Mouse (Mus musculus) hindbrain, embryonic 15.5 days (tissue): ENCODE measurements at regions not wholly inside any gene's neighbourhood (a gene's known extent, or its start where the extent isn't known, plus 50 kb on each side); places are given as distances from the start of the nearest gene placed in this dataset.

Experiments
- ATAC-seq: fragments of 200-750 bp; cut with Nextera tagmentation; 2 replicates; pipeline ENCODE4 v1.8.0; 2017; ENCODE audit warnings: low read depth, moderate number of reproducible peaks, moderate TSS enrichment; ENCODE audit not compliant: low FRiP score
- H3K27ac ChIP-seq: fragments of 300-500 bp; sonication (generic); replicated peaks from 2 replicates; pipeline ENCODE4 v1.5.1; 2015; ENCODE audit warnings: mild to moderate bottlenecking, inconsistent platforms
- H3K27me3 ChIP-seq: fragments of 300-500 bp; sonication (generic); 2 replicates; pipeline ENCODE4 v1.6.1; 2015; ENCODE audit warnings: control low read depth, inconsistent platforms
- H3K36me3 ChIP-seq: fragments of 300-500 bp; sonication (generic); 2 replicates; pipeline ENCODE4 v1.6.1; 2015; ENCODE audit warnings: control low read depth, inconsistent platforms
- H3K4me1 ChIP-seq: fragments of 300-500 bp; sonication (generic); replicated peaks from 2 replicates; pipeline ENCODE4 v1.6.1; 2015; ENCODE audit warnings: control low read depth, inconsistent platforms
- H3K4me2 ChIP-seq: fragments of 300-500 bp; sonication (generic); 2 replicates; pipeline ENCODE4 v1.6.1; 2015; ENCODE audit warnings: moderate library complexity, mild to moderate bottlenecking, inconsistent platforms
- H3K4me3 ChIP-seq: fragments of 300-500 bp; sonication (generic); 2 replicates; pipeline ENCODE4 v1.5.1; 2015; ENCODE audit warnings: mild to moderate bottlenecking, inconsistent platforms
- H3K9ac ChIP-seq: fragments of 300-500 bp; sonication (generic); 2 replicates; pipeline ENCODE4 v1.6.1; 2015; ENCODE audit warnings: inconsistent platforms
- H3K9me3 ChIP-seq: fragments of 300-500 bp; sonication (generic); 2 replicates; pipeline ENCODE4 v1.6.1; 2016; ENCODE audit warnings: control low read depth, inconsistent platforms
- WGBS: fragments of 180-500 bp; shearing (Covaris S2); methylation state at CpG from one replicate; pipeline ENCODE4 v1.1.7; 2015; 5-methylcytosine and 5-hydroxymethylcytosine counted together

DNA sequence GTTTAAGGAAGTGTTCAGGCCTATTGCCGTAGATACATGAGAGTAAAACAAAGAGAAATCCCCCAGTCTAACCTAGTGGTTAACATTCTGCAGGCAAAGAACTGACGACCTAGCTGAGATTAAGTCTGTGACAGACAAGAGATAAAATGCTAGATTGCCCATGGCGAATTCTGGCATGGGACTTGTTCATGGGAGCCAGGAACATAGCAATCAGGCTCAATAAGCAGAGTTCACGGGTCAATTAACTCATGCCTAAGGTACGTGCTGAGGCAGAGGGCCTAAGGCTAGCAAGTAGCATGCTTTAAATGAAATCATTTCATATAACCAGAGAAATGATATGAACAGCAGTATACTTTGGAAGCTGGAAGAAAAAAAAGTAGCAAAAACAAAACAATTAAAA lies 1119.2 kb upstream of the Adgrl2 start:
- no peak overlapping the region for H3K4me3 ChIP-seq
- 0 out of 2 replicates have a peak, but pooled peaks cover 3% of the 10 kb centered on the region for H3K9me3 ChIP-seq
- no peak overlapping the region for H3K27ac ChIP-seq
- 55% methylated on average over 5 of the region's 5 CpGs for WGBS
- no peak for ATAC-seq
- H3K36me3 ChIP-seq: no peaks in the 10 kb centered on the region
- H3K27me3 ChIP-seq: no peaks in the 10 kb centered on the region
- H3K4me2 ChIP-seq: no peak overlapping the region
- no peaks in the 10 kb centered on the region for H3K4me1 ChIP-seq
- no peak overlapping the region for H3K9ac ChIP-seq

DNA sequence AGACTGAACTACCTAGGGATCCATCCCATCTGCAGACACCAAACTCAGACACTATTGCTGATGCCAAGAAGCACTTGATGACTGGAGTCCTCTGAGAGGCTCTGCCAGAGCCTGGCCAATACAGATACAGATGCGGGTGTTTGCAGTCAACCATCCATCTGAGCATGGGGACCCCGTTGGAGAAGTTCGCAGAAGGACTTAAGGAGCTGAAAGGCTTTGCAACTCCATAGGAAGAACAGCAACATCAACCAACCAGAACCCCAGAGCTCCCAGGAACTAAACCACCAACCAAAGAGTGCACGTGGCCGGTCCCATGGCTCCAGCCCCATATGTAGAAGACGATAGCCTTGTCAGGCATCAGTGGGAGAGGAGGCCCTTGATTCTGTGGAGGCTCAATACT lies 1121.9 kb upstream of the Adgrl2 start:
- H3K9me3 ChIP-seq: no peaks in the 10 kb centered on the region
- no peak overlapping the region for H3K4me3 ChIP-seq
- H3K27ac ChIP-seq: no peak overlapping the region
- no peaks in the 10 kb centered on the region for H3K27me3 ChIP-seq
- no peak for ATAC-seq
- H3K4me1 ChIP-seq: no peaks in the 10 kb centered on the region
- no peak overlapping the region for H3K4me2 ChIP-seq
- no peaks in the 10 kb centered on the region for H3K36me3 ChIP-seq
- WGBS: 91% methylated on average over 6 of the region's 6 CpGs
- no peak overlapping the region for H3K9ac ChIP-seq

DNA sequence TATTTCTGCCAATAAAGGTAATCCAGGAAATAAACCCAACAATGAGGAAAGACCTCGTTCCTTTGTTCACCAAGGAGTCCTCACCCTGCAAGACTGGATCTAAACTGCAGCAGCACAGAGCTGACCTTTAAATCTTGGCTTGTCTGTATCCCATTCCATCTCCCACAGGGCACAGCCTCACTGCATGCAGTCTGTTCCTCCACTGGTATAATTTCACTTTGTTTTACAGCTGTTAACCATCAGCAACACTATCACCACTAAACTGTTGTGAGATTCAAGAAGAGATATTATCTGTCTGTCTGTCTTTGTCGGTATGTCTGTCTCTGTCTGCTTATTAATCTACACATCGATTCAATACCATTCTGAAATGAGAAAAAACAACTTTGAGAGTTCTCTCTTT lies 1129.5 kb upstream of the Adgrl2 start:
- Histone ChIP-seq H3K9me3 (no peaks in the 10 kb centered on the region), H3K4me3 (no peak overlapping the region), H3K27me3 (no peaks in the 10 kb centered on the region), H3K9ac (no peak overlapping the region), H3K36me3 (no peaks in the 10 kb centered on the region), H3K4me2 (no peak overlapping the region), H3K4me1 (no peaks in the 10 kb centered on the region), H3K27ac (no peak overlapping the region)
- ATAC-seq: no peak
- WGBS: 81% methylated on average over 3 of the region's 3 CpGs

DNA sequence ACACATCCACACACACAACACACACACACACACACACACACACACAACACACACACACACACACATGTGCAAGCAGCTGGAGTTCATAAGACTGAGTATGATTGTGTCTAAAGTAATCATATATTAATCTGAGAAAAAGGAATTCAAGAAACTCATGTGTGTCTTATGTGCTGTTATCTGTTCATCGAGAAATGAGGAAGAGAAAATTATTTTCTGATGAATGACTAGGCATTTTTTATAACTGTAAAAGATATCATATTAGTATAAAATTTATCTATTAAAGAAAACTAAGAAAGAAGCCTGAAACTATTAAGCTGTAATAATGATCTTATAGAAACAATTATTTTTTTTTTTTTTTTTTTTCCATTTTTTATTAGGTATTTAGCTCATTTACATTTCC lies 1156.3 kb upstream of the Adgrl2 start:
- ATAC-seq: no peak
- H3K4me1 ChIP-seq: no peaks in the 10 kb centered on the region
- H3K4me3 ChIP-seq: no peak overlapping the region
- 91% methylated on average over 1 of the region's 1 CpGs for WGBS
- no peak overlapping the region for H3K4me2 ChIP-seq
- no peaks in the 10 kb centered on the region for H3K36me3 ChIP-seq
- no peaks in the 10 kb centered on the region for H3K9me3 ChIP-seq
- no peak overlapping the region for H3K9ac ChIP-seq
- no peaks in the 10 kb centered on the region for H3K27me3 ChIP-seq
- H3K27ac ChIP-seq: no peak overlapping the region

DNA sequence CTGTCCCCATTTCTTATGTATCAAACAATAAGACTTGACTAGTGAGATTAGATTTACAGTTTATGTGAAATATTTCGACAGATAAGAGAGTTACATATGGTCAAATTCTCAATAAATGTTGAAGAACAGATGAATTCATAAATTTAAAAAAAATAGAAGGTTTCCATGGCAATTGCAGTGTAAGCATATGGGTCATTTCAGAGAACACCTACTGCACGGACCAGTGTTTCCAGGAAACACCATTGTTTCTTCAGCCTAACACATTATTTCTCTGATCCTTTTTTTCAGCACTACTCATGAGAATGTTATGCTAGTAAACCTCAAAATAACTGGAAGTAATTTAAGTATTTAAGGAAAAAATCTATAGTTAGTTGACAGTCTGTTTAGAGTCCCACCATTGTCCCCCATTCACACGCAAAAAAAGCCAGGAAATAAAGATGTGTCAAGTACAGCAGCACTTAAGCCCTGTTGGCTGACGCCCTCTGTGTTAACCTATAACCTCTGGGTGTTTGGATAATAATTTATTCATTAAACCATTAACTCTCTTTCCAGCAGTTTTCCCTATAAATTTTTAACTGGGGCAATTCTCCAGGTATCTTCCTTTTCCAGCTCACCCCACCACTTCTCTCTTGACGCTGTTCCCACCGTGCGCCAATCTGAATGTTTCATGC lies 1160.9 kb upstream of the Adgrl2 start:
- Histone ChIP-seq H3K4me2 (no peak overlapping the region), H3K27ac (no peak overlapping the region), H3K27me3 (no peaks in the 10 kb centered on the region), H3K9me3 (no peaks in the 10 kb centered on the region), H3K9ac (no peak overlapping the region), H3K36me3 (no peaks in the 10 kb centered on the region), H3K4me3 (no peak overlapping the region), H3K4me1 (no peaks in the 10 kb centered on the region)
- ATAC-seq: no peak
- 79% methylated on average over 7 of the region's 7 CpGs for WGBS

DNA sequence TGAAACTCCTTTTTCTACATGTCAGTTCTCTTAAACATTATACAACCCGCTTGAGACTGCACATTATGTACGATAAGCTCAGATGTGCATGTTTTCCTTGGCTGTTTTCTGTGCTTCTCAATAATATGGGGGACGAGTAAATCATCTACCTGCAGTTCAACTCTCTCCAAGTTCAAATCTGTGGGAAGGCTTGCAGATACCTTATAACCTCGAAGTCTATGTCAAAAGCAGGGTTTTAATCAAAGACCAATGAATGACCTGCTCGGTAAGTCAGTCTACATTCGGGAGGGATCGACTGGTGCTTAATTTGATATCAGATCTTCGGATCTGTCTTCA lies 1161.4 kb upstream of the Adgrl2 start:
- Histone ChIP-seq H3K27me3 (no peaks in the 10 kb centered on the region), H3K4me3 (no peak overlapping the region), H3K4me1 (no peaks in the 10 kb centered on the region), H3K27ac (no peak overlapping the region), H3K4me2 (no peak overlapping the region), H3K9me3 (no peaks in the 10 kb centered on the region), H3K9ac (no peak overlapping the region), H3K36me3 (no peaks in the 10 kb centered on the region)
- 91% methylated on average over 8 of the region's 8 CpGs for WGBS
- no peak for ATAC-seq

DNA sequence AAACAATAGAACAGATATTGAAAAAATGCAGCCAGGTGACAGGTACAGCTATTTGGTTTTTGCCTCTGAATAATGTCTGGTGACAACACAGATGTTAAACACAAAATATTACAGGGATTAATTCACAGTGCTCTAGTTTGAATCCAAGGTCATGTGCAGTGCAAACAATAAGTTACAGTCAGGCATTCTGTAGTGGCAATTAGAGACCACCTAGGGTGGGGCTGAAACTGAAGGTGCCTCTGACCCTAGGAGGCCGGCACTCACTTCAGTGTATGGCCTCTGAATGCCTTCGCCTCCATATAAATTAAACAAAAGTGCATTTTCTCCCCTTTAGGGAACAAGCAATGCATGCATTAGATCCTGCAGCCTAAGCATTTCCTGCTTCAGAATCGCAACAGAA lies 1162.5 kb upstream of the Adgrl2 start:
- no peak overlapping the region for H3K27ac ChIP-seq
- H3K4me3 ChIP-seq: no peak overlapping the region
- no peaks in the 10 kb centered on the region for H3K4me1 ChIP-seq
- no peaks in the 10 kb centered on the region for H3K36me3 ChIP-seq
- H3K9ac ChIP-seq: no peak overlapping the region
- H3K4me2 ChIP-seq: no peak overlapping the region
- H3K9me3 ChIP-seq: no peaks in the 10 kb centered on the region
- 46% methylated on average over 3 of the region's 3 CpGs for WGBS
- no peaks in the 10 kb centered on the region for H3K27me3 ChIP-seq
- no peak for ATAC-seq

DNA sequence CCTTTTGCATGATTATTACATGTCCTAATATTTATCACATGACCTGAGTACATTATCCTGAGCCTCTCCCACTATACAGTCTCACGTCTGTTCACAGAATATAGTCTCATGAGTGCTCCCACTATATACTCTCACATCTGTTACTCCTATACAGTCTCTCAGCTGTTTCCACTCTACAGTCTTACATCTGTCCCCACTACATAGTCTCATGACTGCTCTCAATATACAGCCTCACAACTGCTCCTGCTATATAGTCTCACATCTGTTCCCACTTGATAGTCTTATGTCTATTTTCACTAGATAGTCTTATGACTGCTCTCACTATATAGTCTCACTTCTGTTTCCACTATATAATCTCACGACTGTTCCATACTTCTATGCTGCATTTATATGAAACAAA lies 1195.5 kb upstream of the Adgrl2 start:
- H3K4me1 ChIP-seq: no peaks in the 10 kb centered on the region
- H3K9ac ChIP-seq: no peak overlapping the region
- WGBS: 90% methylated on average over 2 of the region's 2 CpGs
- H3K27me3 ChIP-seq: no peaks in the 10 kb centered on the region
- H3K27ac ChIP-seq: no peak overlapping the region
- H3K4me2 ChIP-seq: no peak overlapping the region
- H3K36me3 ChIP-seq: no peaks in the 10 kb centered on the region
- H3K9me3 ChIP-seq: no peaks in the 10 kb centered on the region
- no peak for ATAC-seq
- no peak overlapping the region for H3K4me3 ChIP-seq

DNA sequence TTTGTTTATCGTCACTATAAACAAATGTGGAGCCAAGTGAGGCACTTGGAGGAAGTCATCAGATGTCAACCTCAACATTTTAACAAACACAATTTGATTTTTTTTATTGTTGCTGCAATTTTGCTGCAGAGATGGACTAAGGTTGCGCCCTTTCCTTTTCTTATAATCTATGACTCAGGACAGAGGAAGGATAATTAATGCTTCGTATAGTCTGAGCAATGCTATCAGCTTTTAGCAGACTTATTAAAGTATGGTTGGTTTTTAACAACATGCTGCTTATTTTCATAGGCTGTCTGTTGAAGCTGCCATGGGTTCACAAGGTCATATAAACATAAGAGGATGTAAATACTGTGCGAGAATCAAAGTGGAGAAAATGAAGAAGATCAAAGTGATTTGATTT lies 1202.8 kb upstream of the Adgrl2 start:
- Histone ChIP-seq H3K4me3 (no peak overlapping the region), H3K4me1 (no peaks in the 10 kb centered on the region), H3K9ac (no peak overlapping the region), H3K4me2 (no peak overlapping the region), H3K9me3 (no peaks in the 10 kb centered on the region), H3K36me3 (no peaks in the 10 kb centered on the region), H3K27me3 (no peaks in the 10 kb centered on the region), H3K27ac (no peak overlapping the region)
- 88% methylated on average over 4 of the region's 4 CpGs for WGBS
- no peak for ATAC-seq

DNA sequence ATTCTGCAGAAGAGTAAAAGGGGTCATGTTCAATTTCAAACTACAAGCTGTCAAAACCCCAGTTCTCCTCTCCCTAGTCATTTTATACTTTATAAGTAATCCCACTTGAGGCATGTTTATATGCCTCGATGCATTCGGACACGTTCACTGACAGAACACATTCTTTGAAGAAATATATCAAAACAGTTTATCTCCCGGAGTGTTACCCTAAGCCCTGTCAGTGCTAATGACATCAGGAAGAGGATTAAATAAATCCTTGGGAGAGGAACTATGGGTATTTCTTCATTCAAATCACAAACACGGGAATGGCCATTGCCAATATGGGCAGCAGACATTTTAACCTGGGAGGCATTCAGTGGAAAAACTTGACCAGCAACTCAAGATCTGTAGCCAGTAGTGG lies 1208.1 kb upstream of the Adgrl2 start:
- no peak for ATAC-seq
- WGBS: 73% methylated on average over 5 of the region's 5 CpGs
- H3K9ac ChIP-seq: no peak overlapping the region
- no peak overlapping the region for H3K4me3 ChIP-seq
- no peaks in the 10 kb centered on the region for H3K4me1 ChIP-seq
- no peaks in the 10 kb centered on the region for H3K27me3 ChIP-seq
- H3K9me3 ChIP-seq: no peaks in the 10 kb centered on the region
- H3K4me2 ChIP-seq: no peak overlapping the region
- no peaks in the 10 kb centered on the region for H3K36me3 ChIP-seq
- no peak overlapping the region for H3K27ac ChIP-seq

DNA sequence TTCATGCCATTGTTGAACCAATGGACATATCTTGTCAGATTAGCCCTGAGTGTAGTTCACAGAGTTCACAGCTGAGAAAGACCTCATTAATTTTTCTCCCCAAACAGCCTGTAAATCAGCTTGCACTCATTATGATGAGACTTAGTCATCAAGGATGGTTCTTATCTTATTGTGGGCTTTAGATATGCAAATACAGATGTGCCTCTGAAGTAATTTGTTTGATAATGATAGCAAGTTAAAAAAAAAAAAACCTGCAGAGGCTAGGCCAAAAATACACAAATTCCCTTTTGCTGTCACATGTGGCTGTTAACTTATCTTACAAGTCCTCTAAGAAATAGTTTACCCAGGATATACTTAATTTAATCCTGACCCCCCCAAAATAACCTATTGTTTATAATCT lies 1215.5 kb upstream of the Adgrl2 start:
- Histone ChIP-seq H3K9me3 (no peaks in the 10 kb centered on the region), H3K4me1 (no peaks in the 10 kb centered on the region), H3K36me3 (no peaks in the 10 kb centered on the region), H3K27ac (no peak overlapping the region), H3K4me2 (no peak overlapping the region), H3K4me3 (no peak overlapping the region), H3K27me3 (no peaks in the 10 kb centered on the region), H3K9ac (no peak overlapping the region)
- ATAC-seq: no peak

DNA sequence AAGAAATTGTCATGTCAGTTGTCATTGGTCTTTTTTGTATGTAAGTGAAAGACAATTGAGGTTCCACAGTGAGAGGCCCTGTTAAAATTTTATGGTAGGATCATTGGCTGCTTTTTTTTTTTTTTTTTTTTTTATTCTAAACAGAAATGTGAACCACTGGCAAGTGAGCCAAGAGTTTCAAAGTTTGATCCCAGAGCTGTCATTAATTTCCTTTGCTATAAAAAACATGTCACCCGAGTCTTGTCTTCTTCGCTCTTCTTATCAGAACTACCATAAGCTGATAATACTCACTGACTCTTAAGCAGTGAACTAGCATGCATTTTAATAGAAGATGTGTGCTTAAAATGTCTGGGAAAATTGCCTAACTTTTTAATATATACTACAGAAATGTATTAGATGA lies 1204.4 kb upstream of the Adgrl4 start:
- no peaks in the 10 kb centered on the region; the same call in 1 of the 2 replicates for H3K9me3 ChIP-seq
- H3K36me3 ChIP-seq: no peaks in the 10 kb centered on the region
- H3K4me2 ChIP-seq: no peak overlapping the region
- no peak overlapping the region for H3K9ac ChIP-seq
- WGBS: 95% methylated on average over 2 of the region's 2 CpGs
- no peak overlapping the region for H3K27ac ChIP-seq
- H3K4me1 ChIP-seq: no peaks in the 10 kb centered on the region
- ATAC-seq: no peak
- H3K27me3 ChIP-seq: no peaks in the 10 kb centered on the region
- no peak overlapping the region for H3K4me3 ChIP-seq

DNA sequence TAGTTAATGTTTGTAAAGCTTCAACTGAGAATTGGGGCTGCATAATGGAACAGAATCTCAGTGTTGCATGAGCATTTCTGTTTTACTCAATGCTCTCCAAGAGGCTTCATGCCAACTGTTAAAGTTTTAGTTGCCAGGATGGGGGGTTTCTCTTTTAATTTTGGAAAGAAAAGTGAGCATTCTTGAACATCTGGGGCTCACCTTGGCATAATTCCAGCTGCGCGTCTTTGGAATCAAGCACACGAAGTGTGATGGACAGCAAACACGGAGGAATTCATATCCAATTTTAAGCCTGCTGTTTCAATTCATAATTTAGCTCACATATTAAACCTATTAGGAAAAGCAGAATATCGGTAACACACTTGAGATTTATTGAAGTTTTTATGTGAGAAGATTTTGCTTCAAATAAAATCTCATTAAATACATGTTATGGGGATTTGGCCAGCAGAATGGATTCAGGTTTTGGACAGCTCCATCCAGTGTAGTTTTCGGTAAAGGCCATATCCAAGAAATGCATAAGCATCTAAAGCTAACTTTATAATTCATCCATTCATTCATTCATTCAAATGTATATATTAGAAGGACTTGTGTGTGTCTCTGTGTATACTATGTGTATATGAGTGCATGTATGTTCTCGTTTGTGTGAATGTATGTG lies 1200.6 kb upstream of the Adgrl4 start:
- Histone ChIP-seq H3K9ac (no peak overlapping the region), H3K27me3 (no peaks in the 10 kb centered on the region), H3K9me3 (no peaks in the 10 kb centered on the region; the same call in 1 of the 2 replicates), H3K36me3 (no peaks in the 10 kb centered on the region), H3K27ac (no peak overlapping the region), H3K4me1 (no peaks in the 10 kb centered on the region), H3K4me3 (no peak overlapping the region), H3K4me2 (no peak overlapping the region)
- no peak for ATAC-seq
- 76% methylated on average over 7 of the region's 7 CpGs for WGBS
